Mouse (Mus musculus): ENCODE data around the gene Wfdc1. TPM values are rescaled to one million over a fixed set of nuclear protein-coding genes. Genes with fewer than 3 reads are reported as not detected.

Wfdc1 gene
- polyA plus RNA-seq, 1 experiment from 2014 or later: 3.8 TPM

DNA sequence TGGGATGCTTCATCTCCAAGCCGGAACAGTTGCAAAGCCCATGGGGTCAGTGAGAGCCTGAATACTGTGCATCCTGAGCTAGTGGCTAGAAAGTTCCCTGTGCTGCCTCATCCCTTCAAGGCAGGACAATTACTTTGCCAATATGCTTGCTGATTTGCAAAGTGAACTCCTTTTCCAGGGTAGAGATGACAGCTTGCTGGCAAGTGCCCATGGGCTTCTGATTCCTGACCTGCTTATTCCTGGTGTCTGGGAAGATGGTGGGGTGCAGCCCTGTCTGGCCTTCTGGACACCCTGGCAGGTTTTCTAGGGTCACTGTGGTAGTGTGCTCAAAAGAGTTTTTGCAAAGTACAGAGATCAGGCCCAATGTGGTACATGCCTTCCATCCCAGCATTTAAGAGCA is 23.2 kb upstream of the Wfdc1 start:
- Histone ChIP-seq H3K27ac (replicated peaks) (no peak overlapping the region), H3K27me3 (replicated peaks; ENCODE audit: low read depth, poor library complexity, severe bottlenecking) (peaks cover under 1% of the 10 kb centered on the region; the same call in 1 of the 2 replicates), H3K4me1 (0 out of 2 replicates have a peak, but pooled peaks cover 3% of the 10 kb centered on the region), H3K9me3 (peaks cover 5% of the 10 kb centered on the region; the same call in 1 of the 2 replicates), H3K36me3 (replicated peaks) (no peaks in the 10 kb centered on the region), H3K4me3 (no peak overlapping the region)
- WGBS: 91% methylated on average over 1 of the region's 1 CpGs
- no peak for DNase-seq (ENCODE audit: low spot score)

DNA sequence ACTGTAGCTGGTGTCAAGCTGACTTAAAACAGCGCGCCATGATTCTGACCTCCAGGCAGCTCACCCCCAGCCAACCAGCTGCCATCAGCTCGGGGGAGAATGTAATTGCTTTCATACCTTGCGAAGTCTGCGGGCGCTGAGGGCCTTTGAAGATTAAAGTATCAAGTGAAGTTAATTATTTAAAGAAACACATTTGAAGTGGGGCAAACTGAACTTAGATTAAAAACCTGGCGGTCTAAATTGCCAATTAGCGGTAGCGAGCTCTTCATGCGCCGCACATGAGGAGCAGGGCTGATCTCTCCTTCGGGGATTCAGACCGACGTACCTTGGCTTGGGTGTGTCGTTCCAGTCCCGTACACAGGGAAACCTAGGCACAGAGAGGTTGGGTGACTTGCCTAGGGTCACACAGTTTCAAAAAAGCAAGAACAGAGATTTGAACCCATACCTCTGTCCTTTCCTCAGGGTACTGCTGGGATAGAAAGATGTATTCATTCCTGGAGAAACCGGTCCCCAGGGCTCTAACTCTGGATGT is 21.7 kb upstream of the Wfdc1 start:
- H3K36me3 ChIP-seq (replicated peaks): no peaks in the 10 kb centered on the region
- H3K4me3 ChIP-seq: no peak overlapping the region
- no peaks in the 10 kb centered on the region for H3K27me3 ChIP-seq (replicated peaks; ENCODE audit: low read depth, poor library complexity, severe bottlenecking)
- peaks cover 5% of the 10 kb centered on the region; the same call in 1 of the 2 replicates for H3K9me3 ChIP-seq
- H3K27ac ChIP-seq (replicated peaks): no peak overlapping the region
- H3K4me1 ChIP-seq: 0 out of 2 replicates have a peak, but pooled peaks cover 3% of the 10 kb centered on the region
- 80% methylated on average over 17 of the region's 17 CpGs for WGBS
- DNase-seq (ENCODE audit: low spot score): peak; percentile 31

DNA sequence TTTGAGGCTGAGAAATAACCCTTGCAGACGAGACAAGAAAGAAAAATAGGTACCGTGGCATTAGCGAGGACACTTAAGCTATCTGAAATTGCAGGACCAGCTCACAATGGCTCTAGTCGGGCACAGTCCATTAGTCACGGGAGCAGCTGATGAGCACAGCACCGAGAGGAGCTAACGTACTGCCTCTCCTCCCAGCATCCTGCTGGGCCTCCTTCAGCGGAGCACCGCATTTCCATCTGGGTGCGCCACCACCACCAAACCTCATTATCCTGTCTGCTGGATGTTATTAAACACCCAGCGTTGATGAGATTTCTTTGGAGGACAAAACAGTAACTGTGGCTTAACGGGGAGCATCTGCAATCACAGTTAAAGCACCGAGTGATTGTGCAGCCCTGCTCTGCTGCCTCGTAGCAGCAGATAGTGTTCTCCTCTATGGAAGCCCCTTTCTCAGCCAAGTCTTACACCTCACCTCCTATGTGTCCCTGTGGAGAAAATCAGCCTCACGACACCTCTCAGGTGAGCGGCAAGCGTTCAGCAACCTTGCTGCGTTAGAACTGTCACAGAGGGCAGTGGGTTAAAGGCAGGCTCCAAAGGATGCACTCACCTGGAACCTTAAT is 21.1 kb upstream of the Wfdc1 start:
- Histone ChIP-seq H3K27me3 (replicated peaks; ENCODE audit: low read depth, poor library complexity, severe bottlenecking) (no peaks in the 10 kb centered on the region), H3K4me3 (no peak overlapping the region), H3K36me3 (replicated peaks) (no peaks in the 10 kb centered on the region), H3K27ac (replicated peaks) (no peak overlapping the region; the same call in 1 of the 2 replicates), H3K4me1 (0 out of 2 replicates have a peak, but pooled peaks cover 3% of the 10 kb centered on the region), H3K9me3 (peaks cover 5% of the 10 kb centered on the region; the same call in 1 of the 2 replicates)
- DNase-seq (ENCODE audit: low spot score): peak; percentile 12
- WGBS: 69% methylated on average over 18 of the region's 18 CpGs

DNA sequence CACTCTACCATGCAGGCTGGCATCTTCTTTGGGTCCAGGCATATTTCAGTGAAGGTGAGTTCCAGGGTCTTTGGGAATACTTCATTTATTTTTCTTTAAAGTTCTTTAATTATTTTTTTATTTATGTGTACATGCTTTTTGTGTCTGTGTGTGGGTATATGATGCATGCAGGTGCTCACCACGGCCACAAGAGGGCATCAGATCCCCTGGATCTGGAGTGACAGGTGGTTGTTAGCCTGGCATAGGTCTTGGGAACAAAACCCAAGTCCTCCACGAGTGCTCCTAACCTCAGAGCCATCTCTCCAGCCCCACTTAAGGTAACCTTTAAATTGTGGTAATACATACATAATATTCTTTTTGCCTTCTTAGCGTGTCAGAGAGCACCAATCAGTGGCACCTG is 20.0 kb upstream of the Wfdc1 start:
- 79% methylated on average over 3 of the region's 3 CpGs for WGBS
- peaks cover 7% of the 10 kb centered on the region for H3K4me1 ChIP-seq
- H3K36me3 ChIP-seq (replicated peaks): no peaks in the 10 kb centered on the region
- no peak for DNase-seq (ENCODE audit: low spot score)
- peaks cover 5% of the 10 kb centered on the region; the same call in 1 of the 2 replicates for H3K9me3 ChIP-seq
- H3K4me3 ChIP-seq: no peak overlapping the region
- H3K27me3 ChIP-seq (replicated peaks; ENCODE audit: low read depth, poor library complexity, severe bottlenecking): no peaks in the 10 kb centered on the region
- H3K27ac ChIP-seq (replicated peaks): no peak overlapping the region

DNA sequence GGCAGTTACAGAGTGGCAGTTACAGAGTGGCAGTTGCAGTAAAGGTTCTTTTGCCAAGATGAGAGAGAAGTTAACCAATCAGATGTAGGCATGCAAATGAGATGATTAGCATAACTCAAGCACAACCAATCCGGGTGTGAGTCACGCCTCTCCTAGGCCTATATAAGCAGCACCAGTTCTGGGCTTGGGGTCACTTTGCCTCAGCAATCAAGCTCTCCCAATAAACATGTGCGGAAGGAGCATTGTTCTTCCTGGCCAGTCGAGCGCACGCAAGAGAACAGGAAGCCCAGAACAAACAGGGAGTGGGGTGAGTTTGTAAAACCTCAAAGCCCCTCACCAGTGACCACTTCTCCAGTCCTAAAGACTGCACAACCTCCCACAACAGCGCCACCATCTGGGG is 19.3 kb upstream of the Wfdc1 start:
- Histone ChIP-seq H3K4me3 (no peak overlapping the region), H3K4me1 (peaks cover 14% of the 10 kb centered on the region), H3K36me3 (replicated peaks) (no peaks in the 10 kb centered on the region), H3K27me3 (replicated peaks; ENCODE audit: low read depth, poor library complexity, severe bottlenecking) (no peaks in the 10 kb centered on the region), H3K9me3 (peaks cover 4% of the 10 kb centered on the region; the same call in 1 of the 2 replicates), H3K27ac (replicated peaks) (no peak overlapping the region)
- no peak for DNase-seq (ENCODE audit: low spot score)
- 87% methylated on average over 7 of the region's 7 CpGs for WGBS

DNA sequence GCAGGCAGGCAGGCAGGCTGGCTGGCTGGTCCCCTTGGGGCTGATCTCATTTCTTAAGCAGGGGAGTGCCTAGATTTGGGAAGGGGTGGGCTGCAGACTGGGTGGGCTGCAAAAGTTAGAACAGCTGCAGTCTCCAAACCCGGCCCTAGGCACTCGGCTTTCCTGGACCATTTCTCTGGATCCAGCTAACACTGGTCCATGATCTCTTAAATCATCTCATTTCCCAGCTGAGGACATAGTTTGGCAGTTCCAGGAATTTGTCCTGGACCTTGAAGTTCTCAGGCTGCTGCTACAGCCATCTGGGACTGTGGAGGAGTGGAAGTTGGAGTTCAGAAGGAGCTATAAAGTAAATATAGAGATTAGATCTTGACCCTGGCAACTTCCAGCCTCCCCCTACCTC is 14.8 kb upstream of the Wfdc1 start:
- WGBS: 43% methylated on average over 2 of the region's 2 CpGs
- DNase-seq (ENCODE audit: low spot score): no peak
- Histone ChIP-seq H3K4me1 (peaks cover 20% of the 10 kb centered on the region), H3K9me3 (0 out of 2 replicates have a peak, but pooled peaks cover 3% of the 10 kb centered on the region), H3K4me3 (no peak overlapping the region), H3K36me3 (replicated peaks) (no peaks in the 10 kb centered on the region), H3K27me3 (replicated peaks; ENCODE audit: low read depth, poor library complexity, severe bottlenecking) (no peaks in the 10 kb centered on the region), H3K27ac (replicated peaks) (no peak overlapping the region)

DNA sequence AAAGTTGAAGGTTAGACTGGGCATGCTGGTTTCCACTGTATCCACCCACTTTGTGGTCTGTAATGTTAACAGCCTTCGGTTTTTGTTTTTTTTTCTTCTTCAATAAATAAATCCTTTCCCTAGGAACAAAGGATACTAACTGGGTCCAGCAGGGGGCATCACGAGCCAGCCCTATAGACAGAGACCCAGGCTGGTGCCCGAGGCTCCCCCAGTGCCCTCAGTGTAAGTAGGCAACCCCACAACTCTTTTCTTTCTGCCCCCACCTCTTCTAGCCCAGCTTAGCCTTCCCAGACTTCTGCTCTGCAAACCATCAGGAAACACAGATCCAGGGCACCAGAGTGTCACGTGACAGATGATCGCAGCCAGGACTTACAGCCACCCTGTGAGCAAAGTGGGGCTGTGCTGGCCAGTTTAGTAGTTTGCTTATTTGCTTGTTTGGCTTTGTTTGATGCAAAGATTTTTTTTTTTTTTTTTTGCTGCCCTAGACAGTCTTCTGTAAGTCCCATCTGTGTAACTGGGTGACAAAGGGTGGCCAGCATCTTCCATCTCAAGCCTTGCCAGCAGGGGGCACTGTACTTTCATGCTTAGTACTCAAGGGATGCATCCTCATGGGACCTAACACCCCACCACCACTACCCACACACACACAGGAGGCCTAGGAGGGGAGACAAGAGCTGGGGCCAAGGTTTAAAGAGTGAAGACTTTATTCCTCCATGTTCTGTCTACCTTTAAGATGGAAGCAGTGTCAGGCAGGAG is 9.3 kb upstream of the Wfdc1 start:
- 58% methylated on average over 5 of the region's 5 CpGs for WGBS
- Histone ChIP-seq H3K27ac (replicated peaks) (no peak overlapping the region), H3K9me3 (peaks cover 5% of the 10 kb centered on the region; the same call in 1 of the 2 replicates)

DNA sequence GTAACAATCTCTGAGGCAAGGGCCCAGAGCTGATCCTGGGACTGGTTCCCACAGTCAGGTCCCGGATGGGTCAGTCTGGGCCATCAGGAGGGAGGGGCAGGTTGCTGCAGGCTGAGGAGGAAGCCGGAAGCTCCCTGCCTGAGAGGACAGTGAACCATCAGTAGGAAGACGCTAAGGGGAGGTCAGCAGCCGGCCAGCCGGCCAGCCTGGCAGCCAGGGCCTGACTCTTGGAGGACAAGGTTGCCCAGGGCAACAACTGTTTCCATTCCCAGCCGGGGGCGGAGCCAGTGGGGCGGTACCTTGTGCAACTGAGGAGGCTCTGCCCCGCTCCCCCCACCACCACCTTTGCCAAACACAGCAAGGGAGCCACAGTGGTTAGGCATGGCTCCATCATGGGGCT is 5.1 kb upstream of the Wfdc1 start:
- H3K9me3 ChIP-seq: peaks cover 5% of the 10 kb centered on the region; the same call in 1 of the 2 replicates
- peak overlapping the region; percentile 82 for H3K27ac ChIP-seq (replicated peaks)
- peak overlapping the region; percentile 32 for H3K4me3 ChIP-seq
- peaks cover 9% of the 10 kb centered on the region for H3K27me3 ChIP-seq (replicated peaks; ENCODE audit: low read depth, poor library complexity, severe bottlenecking)
- WGBS: 6% methylated on average over 9 of the region's 9 CpGs
- H3K36me3 ChIP-seq (replicated peaks): no peaks in the 10 kb centered on the region
- DNase-seq (ENCODE audit: low spot score): peak; percentile 79
- peaks cover 63% of the 10 kb centered on the region for H3K4me1 ChIP-seq

More for the DNA sequence above, 9.3 kb upstream of the Wfdc1 start:
- no peaks in the 10 kb centered on the region for H3K36me3 ChIP-seq (replicated peaks)
- peak; percentile 30 for DNase-seq (ENCODE audit: low spot score)
- H3K27me3 ChIP-seq (replicated peaks; ENCODE audit: low read depth, poor library complexity, severe bottlenecking): no peaks in the 10 kb centered on the region
- no peak overlapping the region for H3K4me3 ChIP-seq
- H3K4me1 ChIP-seq: peaks cover 36% of the 10 kb centered on the region

DNA sequence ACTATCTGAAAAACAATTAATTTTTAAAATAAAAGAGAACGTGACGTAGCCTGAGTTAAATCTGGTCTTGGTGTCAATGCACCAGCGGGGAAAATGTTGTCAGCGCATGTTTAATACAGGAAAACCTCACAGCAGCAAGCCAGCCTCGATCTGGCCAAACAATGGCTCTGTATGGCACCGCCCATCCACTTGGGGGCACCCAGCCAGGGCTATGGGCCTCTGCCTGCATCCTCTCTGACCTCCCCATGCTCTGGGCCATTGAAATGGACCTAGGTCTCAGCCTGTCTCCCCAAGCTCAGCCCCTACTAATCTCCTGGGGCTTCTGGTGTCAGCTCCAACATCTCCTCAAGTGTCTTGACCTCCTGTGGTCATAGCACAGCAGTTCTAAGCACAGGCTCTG is 4.3 kb upstream of the Wfdc1 start:
- H3K4me3 ChIP-seq: no peak overlapping the region
- WGBS: 77% methylated on average over 6 of the region's 6 CpGs
- H3K27ac ChIP-seq (replicated peaks): no peak overlapping the region
- peaks cover 18% of the 10 kb centered on the region for H3K27me3 ChIP-seq (replicated peaks; ENCODE audit: low read depth, poor library complexity, severe bottlenecking)
- DNase-seq (ENCODE audit: low spot score): no peak
- peaks cover 69% of the 10 kb centered on the region for H3K4me1 ChIP-seq
- H3K36me3 ChIP-seq (replicated peaks): no peaks in the 10 kb centered on the region
- H3K9me3 ChIP-seq: peaks cover 5% of the 10 kb centered on the region; the same call in 1 of the 2 replicates

DNA sequence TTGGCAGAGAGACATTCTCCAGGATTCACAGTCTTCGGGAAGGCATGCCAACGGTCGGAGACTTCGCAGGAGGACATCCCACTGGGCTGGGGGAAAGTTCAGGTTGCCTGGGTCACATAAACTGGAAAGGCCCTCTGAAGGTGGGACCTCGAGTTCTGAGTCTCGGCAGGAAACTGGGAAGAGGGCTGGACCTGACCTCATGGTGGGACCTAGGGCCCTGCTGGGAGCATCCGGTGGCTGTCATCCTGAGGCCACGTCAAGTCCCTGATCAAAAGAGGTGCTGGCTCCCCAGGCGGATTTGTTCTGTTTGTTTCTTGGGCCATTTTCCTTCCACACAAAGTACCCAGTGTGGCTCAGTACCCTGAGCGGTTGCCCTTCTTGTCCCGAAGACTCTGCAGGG is 2.7 kb upstream of the Wfdc1 start:
- H3K27me3 ChIP-seq (replicated peaks; ENCODE audit: low read depth, poor library complexity, severe bottlenecking): peaks cover 29% of the 10 kb centered on the region
- no peaks in the 10 kb centered on the region for H3K36me3 ChIP-seq (replicated peaks)
- DNase-seq (ENCODE audit: low spot score): no peak
- H3K9me3 ChIP-seq: no peaks in the 10 kb centered on the region
- no peak overlapping the region for H3K27ac ChIP-seq (replicated peaks)
- H3K4me1 ChIP-seq: peaks cover 79% of the 10 kb centered on the region
- no peak overlapping the region for H3K4me3 ChIP-seq
- WGBS: 41% methylated on average over 11 of the region's 11 CpGs

DNA sequence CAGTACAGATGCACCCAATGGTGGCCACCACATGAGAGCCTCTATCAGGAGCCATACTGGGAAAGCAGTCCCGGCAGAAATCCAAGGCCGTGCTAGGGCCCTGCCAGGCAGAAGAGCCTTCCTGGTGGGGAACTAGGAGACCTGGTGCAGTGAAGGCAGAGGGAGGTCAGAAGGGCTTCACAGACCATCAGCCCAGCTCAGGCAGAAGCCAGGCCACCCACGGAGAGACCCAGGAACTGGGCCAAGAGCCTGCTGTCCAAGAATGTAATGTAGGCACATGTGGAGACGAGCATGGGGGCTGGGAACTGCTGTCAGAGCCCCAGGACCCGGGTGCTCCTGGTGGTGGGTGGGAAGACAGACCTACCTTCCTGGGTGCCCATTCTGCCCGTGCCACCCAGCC is 895 bp upstream of the Wfdc1 start:
- Histone ChIP-seq H3K9me3 (no peaks in the 10 kb centered on the region), H3K27ac (replicated peaks) (no peak overlapping the region; the same call in 1 of the 2 replicates), H3K27me3 (replicated peaks; ENCODE audit: low read depth, poor library complexity, severe bottlenecking) (peaks cover 29% of the 10 kb centered on the region), H3K36me3 (replicated peaks) (no peaks in the 10 kb centered on the region), H3K4me3 (no peak overlapping the region), H3K4me1 (peaks cover 78% of the 10 kb centered on the region)
- WGBS: 76% methylated on average over 6 of the region's 6 CpGs
- no peak for DNase-seq (ENCODE audit: low spot score)

DNA sequence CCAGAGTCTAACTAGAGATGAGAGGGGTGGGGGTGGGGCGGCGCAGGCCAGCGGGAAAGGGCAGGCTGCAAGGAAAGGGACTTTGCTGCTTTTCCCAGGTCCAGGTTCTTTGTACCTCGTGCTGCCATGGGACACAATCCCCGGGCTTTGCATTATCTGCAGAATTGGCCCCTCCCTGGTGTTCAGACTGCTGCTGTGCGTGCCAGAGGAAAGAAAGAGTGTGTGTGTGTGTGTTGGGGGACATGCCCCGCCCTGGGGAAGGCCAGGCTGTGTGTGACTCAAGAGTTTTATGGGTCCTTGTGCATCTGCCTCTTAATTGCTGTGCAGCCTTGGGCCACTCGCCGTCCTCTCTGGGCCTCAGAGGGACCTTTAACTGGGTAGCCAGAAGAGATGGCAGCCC is 2.3 kb downstream of the Wfdc1 start:
- no peak for DNase-seq (ENCODE audit: low spot score)
- Histone ChIP-seq H3K27ac (replicated peaks) (no peak overlapping the region), H3K4me3 (no peak overlapping the region), H3K9me3 (no peaks in the 10 kb centered on the region), H3K36me3 (replicated peaks) (no peaks in the 10 kb centered on the region), H3K4me1 (peaks cover 54% of the 10 kb centered on the region), H3K27me3 (replicated peaks; ENCODE audit: low read depth, poor library complexity, severe bottlenecking) (peaks cover 29% of the 10 kb centered on the region)
- WGBS: 66% methylated on average over 9 of the region's 9 CpGs
